Mouse (Mus musculus) telencephalon, adult 2 months (tissue): ENCODE measurements around the gene Crnkl1.

ENCODE experiments used
- DNase-seq: peaks from one replicate; pipeline ENCODE4 v3.0.0-alpha.2; 2011; ENCODE audit warnings: low read depth, low spot score

Gene Crnkl1

DNA sequence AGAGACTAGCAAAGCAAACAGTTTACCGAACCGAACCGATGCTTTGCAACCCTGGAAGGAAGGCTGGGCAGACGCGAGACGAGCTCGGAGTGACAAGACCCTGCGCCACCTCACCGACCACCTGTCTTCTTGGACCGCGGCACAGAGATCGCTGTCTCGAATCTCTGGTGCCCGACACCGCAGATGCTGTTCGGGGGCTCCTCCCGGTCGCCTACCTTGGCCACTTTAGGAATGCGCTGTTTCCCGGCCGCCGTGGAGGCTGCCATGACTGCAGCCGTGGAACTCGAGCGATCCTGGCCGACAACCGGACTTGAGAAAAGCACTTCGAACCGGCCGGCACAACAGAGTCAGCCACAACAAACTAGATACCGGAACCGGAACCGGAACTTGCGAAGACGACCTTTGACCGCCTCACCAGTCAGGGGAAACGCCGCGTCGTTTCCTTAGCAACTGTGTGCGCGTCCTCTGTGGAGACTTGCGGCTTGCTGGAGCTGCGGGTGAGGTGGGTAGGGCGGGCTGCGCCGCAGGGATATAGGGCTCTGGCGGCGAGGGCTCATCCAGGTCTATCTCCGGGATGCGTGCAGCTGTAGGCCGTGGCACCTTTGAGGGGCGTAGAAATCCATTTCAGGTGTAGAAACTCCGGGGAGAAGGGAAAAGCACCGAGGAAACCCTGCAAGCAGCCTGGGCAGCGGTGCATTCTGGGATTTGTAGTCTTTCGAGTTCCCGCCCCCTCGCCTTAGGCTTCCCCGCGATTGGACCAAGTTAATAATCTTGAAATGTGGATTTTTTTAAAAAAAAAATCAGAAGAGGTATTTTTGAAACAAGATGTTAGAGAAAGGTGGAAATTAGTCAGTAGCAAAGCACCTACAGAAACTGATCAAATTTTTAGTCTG, at the start of gene Crnkl1, which contains the start of gene Cfap61:
Crnkl1 (minus strand) TSS at position 676 of the 893 bp plus-strand sequence.
Cfap61 (plus strand) TSS at position 446 of the 893 bp plus-strand sequence.
- DNase-seq = peak; percentile 95

- no peak for DNase-seq
Measured at GRCm38 (mm10) chr2:145982317-145983045, 47.7 kb upstream of the Crnkl1 start.

DNA sequence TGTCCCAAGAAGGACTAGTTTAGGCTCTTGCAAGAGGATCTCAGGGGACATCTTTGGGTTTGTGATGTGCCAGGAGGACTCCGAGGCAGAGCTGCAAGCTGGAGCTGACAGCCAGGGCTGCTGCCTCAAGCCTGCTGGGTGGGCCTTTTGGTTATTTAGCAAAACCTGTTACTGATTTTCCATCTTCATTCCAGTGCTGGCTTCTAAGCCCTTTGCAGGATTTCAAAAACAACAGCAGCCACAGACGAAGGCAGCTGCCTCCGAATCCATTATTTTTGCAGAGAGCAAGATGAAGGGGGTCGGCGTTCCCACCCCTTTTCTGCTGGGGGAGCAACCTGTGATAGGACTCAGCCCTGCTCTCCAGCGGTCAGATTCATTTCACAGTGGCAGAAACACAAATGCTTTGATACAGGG, 46.9 kb upstream of the Crnkl1 start:
- DNase-seq = no peak

DNA sequence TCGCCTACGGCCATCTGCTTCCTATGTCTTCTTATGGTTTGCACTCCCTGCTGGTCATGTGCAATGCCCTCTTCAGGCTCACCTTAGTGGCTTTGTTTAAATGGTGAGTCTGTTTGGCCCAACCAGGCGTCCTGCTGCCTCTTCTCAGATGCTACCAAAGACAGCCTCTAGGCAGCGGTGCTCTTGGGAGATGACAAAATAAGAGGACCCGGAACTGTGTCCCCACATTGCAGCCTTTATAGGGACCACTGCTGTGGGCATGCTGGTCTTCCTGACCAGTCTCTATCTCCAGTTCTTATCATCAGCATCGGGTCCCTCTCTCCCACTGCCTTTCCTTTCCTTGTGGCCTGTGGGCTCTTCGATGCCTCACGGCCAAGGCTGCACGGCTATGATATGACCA, 46.1 kb upstream of the Crnkl1 start:
- DNase-seq = no peak

GRCm38 (mm10) chr2:145979616-145980015, 44.8 kb upstream of the Crnkl1 start:
- no peak for DNase-seq

- DNase-seq = no peak
Measured at GRCm38 (mm10) chr2:145972571-145972970, 37.8 kb upstream of the Crnkl1 start.

- peak; percentile 6 for DNase-seq
Measured at GRCm38 (mm10) chr2:145971237-145972010, 36.6 kb upstream of the Crnkl1 start.

GRCm38 (mm10) chr2:145970751-145971150, 35.9 kb upstream of the Crnkl1 start:
- DNase-seq = no peak

DNA sequence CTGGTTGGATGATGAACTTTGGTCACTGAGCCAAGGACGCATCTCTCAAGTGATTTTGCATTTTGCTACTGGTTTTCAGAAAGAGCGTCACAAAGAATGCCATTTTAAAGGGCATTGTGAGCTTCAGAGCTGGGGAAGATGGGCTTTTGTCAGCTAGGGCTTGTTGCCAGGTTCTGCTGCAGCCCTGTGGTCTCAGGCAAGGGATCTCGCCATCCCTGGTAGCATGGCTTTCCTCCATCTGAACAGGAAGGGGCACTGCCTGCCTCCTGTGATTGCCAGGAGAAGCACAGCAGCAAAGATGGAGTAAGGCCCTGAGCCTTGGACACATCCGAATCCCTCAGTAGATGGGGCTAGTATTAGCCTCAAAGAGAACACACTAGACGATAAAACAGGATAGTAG, 27.0 kb upstream of the Crnkl1 start:
- no peak for DNase-seq

- DNase-seq = no peak
Measured at GRCm38 (mm10) chr2:145958551-145958950, 23.7 kb upstream of the Crnkl1 start.

- DNase-seq = no peak
Measured at GRCm38 (mm10) chr2:145958097-145958496, 23.3 kb upstream of the Crnkl1 start.

DNA sequence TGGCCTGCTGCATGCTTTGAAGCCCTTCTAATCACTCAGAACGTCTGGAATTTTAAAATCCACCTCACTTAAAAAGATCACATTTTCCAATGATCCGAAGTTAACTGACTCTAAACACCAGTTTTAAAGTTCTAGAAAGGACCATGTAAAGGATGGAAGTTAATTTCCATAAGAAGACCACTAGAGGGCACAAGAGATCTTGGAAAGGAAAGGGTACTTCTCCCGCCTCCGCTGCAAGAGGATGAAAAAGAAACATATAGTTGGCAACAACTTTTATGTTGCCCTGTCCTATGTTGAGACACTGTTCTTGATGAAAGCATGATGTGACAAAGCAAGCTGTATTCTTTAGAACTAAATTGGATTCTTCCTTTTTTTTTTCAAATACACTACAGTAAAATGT, 22.6 kb upstream of the Crnkl1 start:
- peak; percentile 24 for DNase-seq

- DNase-seq = no peak
Measured at GRCm38 (mm10) chr2:145956318-145956717, 21.5 kb upstream of the Crnkl1 start.

- no peak for DNase-seq
Measured at GRCm38 (mm10) chr2:145955844-145956243, 21.0 kb upstream of the Crnkl1 start.

DNA sequence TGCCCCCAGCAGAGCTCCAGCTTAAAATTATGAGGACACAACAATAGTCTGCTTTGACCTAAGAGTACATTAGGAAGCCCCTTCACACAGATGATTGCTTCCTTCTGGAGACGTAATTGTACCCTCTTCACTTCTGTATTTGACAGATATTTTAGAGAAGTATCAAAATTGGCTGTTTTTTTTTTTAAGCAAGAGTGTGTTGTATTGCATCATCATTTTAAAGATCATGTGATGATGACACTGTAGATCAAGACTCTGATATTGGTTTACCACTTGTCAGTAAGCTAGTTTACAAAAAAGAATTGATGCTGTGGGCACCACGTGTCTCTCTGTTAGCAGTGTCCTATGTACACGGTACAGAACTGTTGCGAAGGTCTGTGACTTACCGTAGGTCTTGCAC, 17.9 kb upstream of the Crnkl1 start:
- no peak for DNase-seq

- DNase-seq = no peak
Measured at GRCm38 (mm10) chr2:145950239-145950638, 15.4 kb upstream of the Crnkl1 start.

DNA sequence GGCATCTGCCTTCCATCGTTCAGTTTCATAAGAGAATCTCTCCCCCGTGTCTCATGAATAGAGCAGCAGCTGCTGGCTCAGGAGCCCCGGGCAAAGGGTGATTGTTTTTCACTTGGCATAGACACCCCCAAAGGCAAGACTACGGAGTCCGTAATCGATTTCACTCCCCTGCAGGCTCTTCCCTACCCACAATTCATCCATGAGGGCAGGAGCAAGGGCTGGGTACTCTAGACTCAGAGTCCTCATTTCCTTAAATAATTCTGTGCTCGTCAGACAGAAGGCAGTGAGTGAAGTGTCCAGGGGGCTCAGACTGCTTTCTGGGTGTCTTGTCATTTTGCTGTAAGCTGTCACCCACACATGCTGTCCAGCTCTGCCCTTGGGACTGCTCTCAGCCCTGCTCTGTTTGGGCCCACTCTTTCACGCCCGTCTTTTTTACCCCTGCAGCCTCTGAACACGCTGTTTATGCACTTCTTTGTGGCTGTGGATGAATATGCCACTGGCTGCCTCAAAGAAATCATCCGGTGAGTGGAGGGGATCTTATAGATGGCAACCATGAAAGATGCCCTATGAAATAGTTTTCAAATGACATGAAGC, 14.8 kb upstream of the Crnkl1 start:
- DNase-seq = no peak

DNA sequence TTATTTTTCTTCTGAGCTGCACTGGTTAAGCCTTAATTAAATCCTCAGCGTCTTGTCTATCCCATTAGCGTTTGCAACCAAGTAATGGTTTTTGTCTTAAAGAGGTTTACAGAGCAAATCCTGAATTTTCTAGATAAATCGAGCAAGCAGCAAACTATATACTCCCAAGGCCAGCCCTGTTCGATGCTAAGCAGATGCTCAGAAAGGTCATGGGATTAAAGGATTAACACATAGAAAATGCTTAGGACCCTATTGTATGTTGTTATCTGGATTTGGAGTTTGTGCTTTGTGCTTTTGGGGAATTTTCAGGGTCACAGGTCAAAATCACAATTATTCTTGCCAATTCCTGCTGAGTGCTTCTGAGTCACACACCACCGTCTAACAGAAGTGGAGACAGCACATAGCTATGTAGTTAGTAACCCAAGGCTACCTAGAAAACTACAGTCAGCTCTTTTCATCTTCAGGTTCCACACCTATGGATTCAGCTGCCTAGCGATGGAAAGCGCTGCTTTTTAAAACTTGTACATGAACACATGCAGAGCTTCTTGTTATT, 13.7 kb upstream of the Crnkl1 start:
- DNase-seq = no peak

DNA sequence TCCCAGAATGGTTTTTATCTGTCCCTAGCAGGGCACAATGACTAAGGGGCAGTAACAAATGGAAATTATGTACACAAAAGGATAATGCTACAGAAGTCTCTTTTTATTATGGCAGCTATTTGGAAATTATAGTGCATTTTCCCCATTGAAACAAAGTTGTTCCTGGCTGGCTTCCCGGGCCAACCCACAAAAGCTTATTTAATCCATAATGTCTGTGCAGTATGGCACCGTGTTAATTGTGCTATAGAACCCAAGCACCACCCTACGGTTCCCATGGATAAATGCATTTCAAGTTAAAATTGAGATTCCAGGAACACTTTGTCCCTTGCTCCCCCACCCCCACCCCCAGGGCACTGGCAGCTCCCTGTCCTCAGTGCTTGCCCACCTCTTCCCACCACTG, 9.5 kb upstream of the Crnkl1 start:
- DNase-seq = peak; percentile 24

GRCm38 (mm10) chr2:145941403-145941802, 6.6 kb upstream of the Crnkl1 start:
- no peak for DNase-seq

GRCm38 (mm10) chr2:145936975-145937374, 2.2 kb upstream of the Crnkl1 start:
- DNase-seq = no peak
